Mouse (Mus musculus): Measurements from ENCODE around the gene Klhl28. TPM values are rescaled to one million over a fixed set of nuclear protein-coding genes. Genes with fewer than 3 reads are reported as not detected.

The Klhl28 gene
- polyA plus RNA-seq, 1 experiment: 0.02 TPM

DNA sequence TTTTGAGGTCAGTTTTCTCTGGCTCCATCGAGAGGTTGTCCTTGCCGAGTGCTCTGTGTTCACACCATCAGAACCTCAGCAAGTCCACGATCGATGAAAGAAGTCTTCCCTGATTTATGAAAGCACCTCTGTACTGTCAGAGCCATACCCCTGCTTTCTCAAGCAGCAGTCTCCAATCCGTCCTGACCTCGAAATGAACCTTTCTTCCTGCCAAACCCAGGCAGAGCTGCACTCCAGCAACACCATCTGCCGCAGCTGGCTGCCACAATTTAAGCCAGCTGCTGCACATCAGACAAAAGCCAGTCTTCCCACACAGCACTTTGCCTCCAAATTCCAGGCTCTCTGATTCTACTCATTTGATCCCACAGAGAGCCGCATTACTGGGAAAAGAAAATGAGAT lies 62.8 kb downstream of the Klhl28 start:
- TF ChIP-seq TAL1 (IDR thresholded peaks at IDR 0.05; ENCODE audit: low read length) (no peak), GATA1 (IDR thresholded peaks at IDR 0.05; ENCODE audit: low read length) (no peak)
- Histone ChIP-seq H3K27me3 (ENCODE audit: control insufficient read depth) (no peaks in the 10 kb centered on the region), H3K4me3 (replicated peaks) (no peak overlapping the region), H3K36me3 (ENCODE audit: control insufficient read depth) (no peaks in the 10 kb centered on the region), H3K4me1 (ENCODE audit: control insufficient read depth) (no peaks in the 10 kb centered on the region), H3K9me3 (ENCODE audit: control insufficient read depth, low read length) (no peaks in the 10 kb centered on the region)

DNA sequence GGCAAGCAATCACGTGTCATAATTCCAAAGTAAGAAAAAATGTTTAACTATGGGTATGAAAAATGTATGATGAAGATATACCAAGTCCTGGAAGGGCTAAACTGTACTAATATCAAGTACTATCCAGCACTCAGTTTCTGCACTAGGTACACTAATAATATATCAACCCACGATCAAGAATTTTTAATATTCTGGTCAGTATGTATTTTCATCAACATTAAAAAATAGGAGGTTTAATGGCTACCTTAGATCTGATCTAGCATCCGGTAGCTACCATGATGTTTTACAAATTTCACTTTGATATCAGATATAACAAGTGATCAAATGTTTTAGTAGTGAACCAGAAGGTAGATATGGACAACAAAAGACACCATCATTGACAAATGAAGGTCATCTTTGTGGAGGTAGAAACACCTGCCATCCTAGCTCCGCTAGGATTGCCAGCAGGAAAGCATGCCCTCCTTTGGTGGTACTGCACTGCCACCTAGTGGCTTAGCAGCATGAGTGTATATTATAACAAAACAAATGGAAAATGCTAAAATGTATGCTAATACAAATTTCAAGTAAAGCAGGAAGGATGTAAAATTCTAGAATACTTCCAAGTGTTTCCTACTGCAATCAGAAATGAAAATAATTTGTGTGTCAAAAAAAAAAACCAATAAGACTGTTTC lies 68.1 kb downstream of the Klhl28 start:
- Histone ChIP-seq H3K27me3 (ENCODE audit: control insufficient read depth) (no peaks in the 10 kb centered on the region), H3K4me3 (replicated peaks) (no peak overlapping the region), H3K9me3 (ENCODE audit: control insufficient read depth, low read length) (no peaks in the 10 kb centered on the region), H3K4me1 (ENCODE audit: control insufficient read depth) (no peaks in the 10 kb centered on the region), H3K36me3 (ENCODE audit: control insufficient read depth) (no peaks in the 10 kb centered on the region)
- no peak for TF ChIP-seq GATA1 (IDR thresholded peaks at IDR 0.05; ENCODE audit: low read length)
- no peak for TF ChIP-seq TAL1 (IDR thresholded peaks at IDR 0.05; ENCODE audit: low read length)

Other genes with a start within 250 kb of the Klhl28 start
- not detected in 2 replicates for gene Gm527, start 47.6 kb downstream of the Klhl28 start, polyA plus RNA-seq (2012)
- gene Togaram1, start 270 bp upstream of the Klhl28 start, polyA plus RNA-seq (2012): 0.03 and 0.05 TPM in 2 replicates
- gene Prpf39, start 70.8 kb upstream of the Klhl28 start, polyA plus RNA-seq (2012): 0.24 and 0.36 TPM in 2 replicates
- 3.2 and 3.5 TPM in 2 replicates for gene Fkbp3, start 108.5 kb upstream of the Klhl28 start, polyA plus RNA-seq (2012)
- gene Fancm, start 110.1 kb upstream of the Klhl28 start, polyA plus RNA-seq (2012): 0.09 and 0.20 TPM in 2 replicates
- 0.63 and 0.69 TPM in 2 replicates for gene Mis18bp1, start 207.1 kb upstream of the Klhl28 start, polyA plus RNA-seq (2012)

All from erythroblast, embryonic 14.5 days (primary cell).